Mouse (Mus musculus) brain, embryonic 14.5 days (tissue): ENCODE measurements at regions not wholly inside any gene's neighbourhood (a gene's known extent, or its start where the extent isn't known, plus 50 kb on each side); places are given as distances from the start of the nearest gene placed in this dataset.

Source experiments
- CTCF ChIP-seq: fragments of 200-500 bp; IDR thresholded peaks from 2 replicates; pipeline ENCODE4 v1.5.1; 2012; ENCODE audit warnings: inconsistent platforms, mild to moderate bottlenecking, moderate library complexity, borderline replicate concordance; ENCODE audit not compliant: insufficient read depth, insufficient read length; ENCODE audit errors: extremely low read depth
- POLR2A ChIP-seq: fragments of 200-500 bp; IDR thresholded peaks from 2 replicates; pipeline ENCODE4 v1.6.1; 2012; ENCODE audit warnings: mild to moderate bottlenecking, inconsistent platforms, borderline replicate concordance; ENCODE audit not compliant: poor library complexity, insufficient read depth, insufficient read length, severe bottlenecking; ENCODE audit errors: extremely low read depth

- TF ChIP-seq POLR2A, result no peak
- TF ChIP-seq CTCF, result no peak
These were observed 235.5 kb downstream of the Fam169b start for GRCm38 (mm10) chr7:68509096-68509495.
